Mouse (Mus musculus): ENCODE results near the gene Amph. TPM values are rescaled to one million over a fixed set of nuclear protein-coding genes. Genes with fewer than 3 reads are reported as not detected.

The Amph gene
- polyA plus RNA-seq, 1 experiment = not detected

- H3K4me3 ChIP-seq (replicated peaks) = no peak overlapping the region
- H3K27me3 ChIP-seq (replicated peaks) = no peaks in the 10 kb centered on the region
- H3K36me3 ChIP-seq (replicated peaks; ENCODE audit: low read length) = no peaks in the 10 kb centered on the region
- H3K9me3 ChIP-seq = no peaks in the 10 kb centered on the region
- peaks cover 9% of the 10 kb centered on the region for H3K4me1 ChIP-seq
- TF ChIP-seq GATA1 (IDR thresholded peaks at IDR 0.05; ENCODE audit: borderline replicate concordance, low read length) (no peak), FLI1 (IDR thresholded peaks at IDR 0.05; ENCODE audit: low read length) (no peak)
Measured at GRCm38 (mm10) chr13:19158484-19158883, 210.5 kb downstream of the Amph start.

GRCm38 (mm10) chr13:19160616-19161015 is 212.6 kb downstream of the Amph start:
- H3K4me3 ChIP-seq (replicated peaks) = no peak overlapping the region
- peaks cover 4% of the 10 kb centered on the region; the same call in 1 of the 2 replicates for H3K9me3 ChIP-seq
- H3K4me1 ChIP-seq = peaks cover 9% of the 10 kb centered on the region
- no peaks in the 10 kb centered on the region for H3K36me3 ChIP-seq (replicated peaks; ENCODE audit: low read length)
- TF ChIP-seq FLI1 (IDR thresholded peaks at IDR 0.05; ENCODE audit: low read length) = no peak
- TF ChIP-seq GATA1 (IDR thresholded peaks at IDR 0.05; ENCODE audit: borderline replicate concordance, low read length) = no peak
- H3K27me3 ChIP-seq (replicated peaks) = no peaks in the 10 kb centered on the region

GRCm38 (mm10) chr13:19161111-19161510 is 213.1 kb downstream of the Amph start:
- H3K36me3 ChIP-seq (replicated peaks; ENCODE audit: low read length) = no peaks in the 10 kb centered on the region
- no peaks in the 10 kb centered on the region for H3K27me3 ChIP-seq (replicated peaks)
- H3K4me1 ChIP-seq = peaks cover 9% of the 10 kb centered on the region
- H3K9me3 ChIP-seq = peaks cover 4% of the 10 kb centered on the region; the same call in 1 of the 2 replicates
- no peak overlapping the region for H3K4me3 ChIP-seq (replicated peaks)
- TF ChIP-seq FLI1 (IDR thresholded peaks at IDR 0.05; ENCODE audit: low read length) (no peak), GATA1 (IDR thresholded peaks at IDR 0.05; ENCODE audit: borderline replicate concordance, low read length) (no peak)

- Histone ChIP-seq H3K9me3 (peaks cover 4% of the 10 kb centered on the region; the same call in 1 of the 2 replicates), H3K4me3 (replicated peaks) (no peak overlapping the region), H3K36me3 (replicated peaks; ENCODE audit: low read length) (no peaks in the 10 kb centered on the region), H3K27me3 (replicated peaks) (no peaks in the 10 kb centered on the region), H3K4me1 (peaks cover 9% of the 10 kb centered on the region)
- no peak for TF ChIP-seq GATA1 (IDR thresholded peaks at IDR 0.05; ENCODE audit: borderline replicate concordance, low read length)
- TF ChIP-seq FLI1 (IDR thresholded peaks at IDR 0.05; ENCODE audit: low read length) = no peak
Measured at GRCm38 (mm10) chr13:19162120-19162519, 214.1 kb downstream of the Amph start.

- no peaks in the 10 kb centered on the region for H3K36me3 ChIP-seq (replicated peaks; ENCODE audit: low read length)
- H3K4me1 ChIP-seq = peaks cover 23% of the 10 kb centered on the region
- H3K4me3 ChIP-seq (replicated peaks) = no peak overlapping the region
- H3K27me3 ChIP-seq (replicated peaks) = no peaks in the 10 kb centered on the region
- no peaks in the 10 kb centered on the region for H3K9me3 ChIP-seq
- TF ChIP-seq FLI1 (IDR thresholded peaks at IDR 0.05; ENCODE audit: low read length) (no peak), GATA1 (IDR thresholded peaks at IDR 0.05; ENCODE audit: borderline replicate concordance, low read length) (no peak)
Measured at GRCm38 (mm10) chr13:19177662-19178259, 229.8 kb downstream of the Amph start.

GRCm38 (mm10) chr13:19178351-19178750 is 230.3 kb downstream of the Amph start:
- peaks cover 23% of the 10 kb centered on the region for H3K4me1 ChIP-seq
- no peak overlapping the region for H3K4me3 ChIP-seq (replicated peaks)
- no peaks in the 10 kb centered on the region for H3K36me3 ChIP-seq (replicated peaks; ENCODE audit: low read length)
- no peaks in the 10 kb centered on the region for H3K27me3 ChIP-seq (replicated peaks)
- no peaks in the 10 kb centered on the region for H3K9me3 ChIP-seq
- TF ChIP-seq FLI1 (IDR thresholded peaks at IDR 0.05; ENCODE audit: low read length) (no peak), GATA1 (IDR thresholded peaks at IDR 0.05; ENCODE audit: borderline replicate concordance, low read length) (no peak)

GRCm38 (mm10) chr13:19182259-19182658 is 234.3 kb downstream of the Amph start:
- no peaks in the 10 kb centered on the region for H3K36me3 ChIP-seq (replicated peaks; ENCODE audit: low read length)
- peak overlapping the region; percentile 81 for H3K4me3 ChIP-seq (replicated peaks)
- no peaks in the 10 kb centered on the region for H3K27me3 ChIP-seq (replicated peaks)
- H3K9me3 ChIP-seq = no peaks in the 10 kb centered on the region
- no peak for TF ChIP-seq FLI1 (IDR thresholded peaks at IDR 0.05; ENCODE audit: low read length)
- no peak for TF ChIP-seq GATA1 (IDR thresholded peaks at IDR 0.05; ENCODE audit: borderline replicate concordance, low read length)
- H3K4me1 ChIP-seq = peaks cover 23% of the 10 kb centered on the region

GRCm38 (mm10) chr13:19190052-19190451 is 242.0 kb downstream of the Amph start:
- TF ChIP-seq FLI1 (IDR thresholded peaks at IDR 0.05; ENCODE audit: low read length) (no peak), GATA1 (IDR thresholded peaks at IDR 0.05; ENCODE audit: borderline replicate concordance, low read length) (no peak)

GRCm38 (mm10) chr13:19194803-19195202 is 246.8 kb downstream of the Amph start:
- TF ChIP-seq FLI1 (IDR thresholded peaks at IDR 0.05; ENCODE audit: low read length) = no peak
- TF ChIP-seq GATA1 (IDR thresholded peaks at IDR 0.05; ENCODE audit: borderline replicate concordance, low read length) = no peak
- Histone ChIP-seq H3K36me3 (replicated peaks; ENCODE audit: low read length) (no peaks in the 10 kb centered on the region), H3K4me1 (peaks cover 6% of the 10 kb centered on the region), H3K27me3 (replicated peaks) (no peaks in the 10 kb centered on the region), H3K4me3 (replicated peaks) (no peak overlapping the region), H3K9me3 (no peaks in the 10 kb centered on the region)

More at GRCm38 (mm10) chr13:19190052-19190451, 242.0 kb downstream of the Amph start:
- Histone ChIP-seq H3K4me1 (peaks cover 6% of the 10 kb centered on the region), H3K9me3 (no peaks in the 10 kb centered on the region), H3K4me3 (replicated peaks) (no peak overlapping the region), H3K27me3 (replicated peaks) (no peaks in the 10 kb centered on the region), H3K36me3 (replicated peaks; ENCODE audit: low read length) (no peaks in the 10 kb centered on the region)

- Histone ChIP-seq H3K27me3 (replicated peaks) (no peaks in the 10 kb centered on the region), H3K4me1 (no peaks in the 10 kb centered on the region), H3K4me3 (replicated peaks) (no peak overlapping the region), H3K9me3 (no peaks in the 10 kb centered on the region), H3K36me3 (replicated peaks; ENCODE audit: low read length) (no peaks in the 10 kb centered on the region)
- TF ChIP-seq FLI1 (IDR thresholded peaks at IDR 0.05; ENCODE audit: low read length) = no peak
Measured at GRCm38 (mm10) chr13:19195456-19195855, 247.5 kb downstream of the Amph start.

Other genes starting within 250 kb of the Amph start
- gene Vps41, start 230.9 kb upstream of the Amph start, polyA plus RNA-seq (2012; ENCODE audit: insufficient read depth, low replicate concordance) = 0.45 TPM in 1 of 2 replicates, not detected in the other